Mouse (Mus musculus) c-Kit-positive CD71-positive TER-119-positive erythroid progenitor cells, embryonic 14.5 days (primary cell): Measurements from ENCODE around the gene Fndc3b.

Experiments used
- DNase-seq: peaks from one replicate; pipeline ENCODE4 v3.0.0-alpha.2; 2013; ENCODE audit warnings: low spot score

Fndc3b gene

DNA sequence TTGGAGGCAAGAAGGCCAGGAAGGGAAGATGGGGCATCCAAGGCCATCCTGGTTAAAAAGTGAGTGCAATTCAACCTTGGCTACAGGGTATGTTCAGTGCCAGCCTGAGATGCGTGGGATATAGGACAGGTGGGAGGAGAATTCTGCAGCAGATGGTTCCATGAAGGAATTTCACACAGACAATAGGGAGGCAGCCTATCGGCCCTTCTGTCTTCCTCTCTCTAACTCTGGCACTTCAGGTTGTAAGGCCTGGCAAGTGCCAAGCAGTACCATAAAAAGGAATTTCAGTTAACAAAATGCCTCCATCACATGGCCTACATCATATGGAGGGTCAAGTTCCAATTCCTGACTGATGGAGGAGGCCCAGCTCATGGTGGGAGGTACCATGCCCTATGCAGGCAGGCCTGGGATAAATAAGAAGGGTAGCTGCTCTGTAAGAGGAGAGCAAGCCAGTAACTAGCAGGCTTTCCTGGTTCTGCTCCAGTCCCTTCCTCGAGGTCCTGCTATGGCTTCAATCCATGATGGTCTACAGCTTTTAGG, 155.6 kb downstream of the Fndc3b start:
- DNase-seq: no peak

- no peak for DNase-seq
Measured at GRCm38 (mm10) chr3:27554325-27554724, 156.8 kb downstream of the Fndc3b start.

- DNase-seq: no peak
Measured at GRCm38 (mm10) chr3:27553781-27554180, 157.3 kb downstream of the Fndc3b start.

GRCm38 (mm10) chr3:27551005-27551404, 160.1 kb downstream of the Fndc3b start:
- no peak for DNase-seq

DNA sequence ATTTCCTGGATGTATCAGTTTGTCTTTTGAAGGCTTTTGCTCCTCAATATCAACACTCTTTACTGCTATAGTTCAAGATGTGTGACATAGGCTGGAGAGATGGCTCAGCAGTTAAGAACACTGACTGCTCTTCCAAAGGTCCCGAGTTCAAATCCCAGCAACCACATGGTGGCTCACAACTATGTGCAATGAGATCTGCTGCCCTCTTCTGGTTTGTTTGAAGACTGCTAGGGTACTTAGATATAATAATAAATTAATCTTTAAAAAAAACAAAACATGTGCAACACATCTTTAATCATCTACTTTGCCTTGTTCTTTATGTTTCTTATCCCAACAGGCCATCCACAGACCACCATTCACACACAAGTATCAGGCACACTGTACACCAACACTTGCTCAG, 160.7 kb downstream of the Fndc3b start:
- DNase-seq: no peak

DNA sequence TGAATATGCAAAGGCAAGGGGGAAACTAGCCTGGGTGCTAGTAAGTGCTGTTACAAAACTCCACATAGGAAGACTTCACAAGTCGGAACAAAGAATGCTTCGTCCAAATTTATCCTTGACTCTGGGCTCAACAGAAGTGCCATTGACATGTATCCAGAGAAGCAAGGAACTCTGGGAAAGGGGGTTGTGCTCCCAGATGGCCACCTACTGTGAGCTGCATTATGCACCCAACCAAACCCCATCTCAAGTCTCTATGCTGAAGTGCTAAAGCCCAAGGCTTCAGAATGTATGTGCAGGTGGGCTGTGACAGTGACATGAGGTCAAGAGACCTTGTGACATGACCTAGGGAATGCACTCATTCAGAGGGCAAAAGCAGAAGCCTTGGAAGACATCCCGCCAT, 165.5 kb downstream of the Fndc3b start:
- DNase-seq: no peak

GRCm38 (mm10) chr3:27544061-27544460, 167.0 kb downstream of the Fndc3b start:
- DNase-seq: no peak

DNA sequence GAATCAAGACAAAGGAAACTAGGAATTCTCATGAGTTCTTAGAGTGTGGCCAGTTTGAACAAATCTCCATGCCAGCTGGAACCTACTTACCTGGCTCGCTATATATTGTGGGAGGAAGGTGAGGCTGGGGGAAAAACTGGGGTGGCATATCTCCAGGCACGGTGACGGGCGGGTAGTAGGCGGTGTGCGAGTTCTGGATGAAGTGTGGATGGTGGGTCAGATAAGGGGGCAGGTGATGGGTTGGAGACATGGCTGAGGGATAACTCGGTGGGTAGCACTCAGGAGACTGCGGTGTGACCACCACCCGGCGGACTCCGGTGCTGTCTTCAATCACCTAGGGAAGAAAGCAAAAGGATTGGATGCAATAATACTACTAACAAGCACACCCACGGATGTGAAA, 169.3 kb downstream of the Fndc3b start:
- no peak for DNase-seq

DNA sequence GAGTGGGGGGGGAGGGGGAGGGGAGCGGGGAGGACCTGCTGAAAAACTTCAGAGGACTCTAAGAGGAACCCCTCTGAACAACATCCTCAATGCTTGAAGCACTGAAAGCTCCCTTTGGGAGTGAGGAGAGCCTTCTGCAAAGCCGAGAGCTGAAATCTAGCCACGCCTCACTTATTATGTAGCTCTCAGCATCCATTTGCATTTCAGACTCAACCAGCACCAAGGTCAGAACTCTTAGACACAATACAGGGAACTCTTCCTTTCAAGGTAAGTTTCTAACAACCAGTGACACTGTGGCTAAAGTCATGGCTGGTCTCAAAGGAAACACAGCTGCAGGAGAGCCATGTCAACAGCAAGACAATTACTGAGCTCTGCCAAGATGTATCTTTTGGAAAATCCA, 169.9 kb downstream of the Fndc3b start:
- DNase-seq: no peak

DNA sequence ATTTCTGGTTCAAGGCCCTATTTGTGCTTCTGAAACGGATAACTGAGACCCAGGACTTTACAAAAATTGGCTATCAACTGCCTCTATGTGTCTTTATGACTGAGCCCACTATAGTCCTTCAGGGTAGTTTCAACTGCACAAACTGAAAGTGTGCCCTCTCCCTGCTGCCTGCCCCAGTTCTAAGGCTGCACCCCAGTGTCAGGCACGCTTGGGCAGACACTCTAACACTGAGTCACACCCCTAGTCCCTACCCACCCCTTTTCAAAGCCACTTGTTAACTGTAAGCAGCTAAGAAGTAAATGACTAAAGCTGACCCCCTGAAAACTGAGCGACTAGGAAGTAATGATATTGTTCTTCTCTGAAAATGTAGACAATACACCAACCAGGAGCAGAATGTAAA, 176.9 kb downstream of the Fndc3b start:
- DNase-seq: no peak

DNA sequence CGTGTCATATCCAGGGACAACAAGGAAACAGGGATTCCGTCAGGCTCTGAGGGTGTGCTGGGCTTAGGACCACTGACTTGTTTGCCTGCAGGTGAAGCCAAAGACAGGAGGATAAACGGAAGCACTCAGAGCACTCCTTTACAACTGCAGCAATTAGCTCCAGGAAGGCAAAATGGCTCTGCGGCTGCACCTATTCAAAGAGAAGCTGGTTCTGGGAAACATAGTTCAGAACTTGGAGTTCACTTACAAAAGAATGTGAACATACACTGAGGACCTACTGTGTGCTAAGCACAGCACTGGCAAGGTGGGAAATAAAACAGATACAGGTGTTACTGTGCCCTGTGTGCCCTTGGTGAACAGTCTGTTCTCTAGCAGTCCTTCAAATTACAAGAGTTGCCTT, 177.4 kb downstream of the Fndc3b start:
- DNase-seq: no peak

DNA sequence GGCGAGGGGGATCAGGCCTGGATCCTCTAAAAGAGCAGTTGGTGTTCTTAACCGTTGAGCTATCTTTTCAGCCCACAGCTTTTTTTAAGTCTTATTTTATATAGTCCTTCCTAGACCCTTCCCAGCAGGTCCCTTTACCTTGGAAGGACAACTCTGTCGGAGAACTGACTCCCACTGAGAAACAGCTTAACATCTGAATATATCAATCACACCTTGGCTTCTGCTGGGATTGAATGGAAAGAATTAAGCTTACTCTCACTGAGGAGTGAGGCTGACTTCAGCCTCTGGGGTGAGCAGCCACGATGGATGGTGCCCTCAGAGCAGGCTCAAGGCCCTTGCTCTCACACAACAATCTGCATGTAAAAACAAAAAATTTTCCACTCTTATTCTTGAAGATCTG, 179.1 kb downstream of the Fndc3b start:
- DNase-seq: no peak

DNA sequence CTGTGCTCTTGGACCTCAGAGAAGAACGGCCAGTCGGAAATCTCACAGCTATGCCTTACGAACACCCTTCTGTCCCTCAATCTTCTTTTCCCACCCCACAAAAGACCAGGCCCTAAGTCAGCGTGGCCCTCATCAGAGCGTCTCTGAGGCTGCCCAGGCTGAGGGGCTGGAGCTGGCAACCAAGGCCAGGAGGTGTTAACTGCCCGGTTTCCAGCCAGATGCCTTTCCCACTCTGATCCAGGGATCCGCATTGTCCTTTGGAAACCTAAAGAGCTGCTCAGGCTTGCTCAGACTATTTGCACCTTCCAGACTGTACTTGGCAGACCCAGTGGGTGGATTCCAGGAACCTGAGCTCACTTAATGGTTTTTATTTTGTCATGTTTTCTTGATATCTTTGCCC, 180.7 kb downstream of the Fndc3b start:
- no peak for DNase-seq

- DNase-seq: no peak
Measured at GRCm38 (mm10) chr3:27529221-27530051, 181.7 kb downstream of the Fndc3b start.

GRCm38 (mm10) chr3:27526991-27527390, 184.1 kb downstream of the Fndc3b start:
- DNase-seq: no peak

DNA sequence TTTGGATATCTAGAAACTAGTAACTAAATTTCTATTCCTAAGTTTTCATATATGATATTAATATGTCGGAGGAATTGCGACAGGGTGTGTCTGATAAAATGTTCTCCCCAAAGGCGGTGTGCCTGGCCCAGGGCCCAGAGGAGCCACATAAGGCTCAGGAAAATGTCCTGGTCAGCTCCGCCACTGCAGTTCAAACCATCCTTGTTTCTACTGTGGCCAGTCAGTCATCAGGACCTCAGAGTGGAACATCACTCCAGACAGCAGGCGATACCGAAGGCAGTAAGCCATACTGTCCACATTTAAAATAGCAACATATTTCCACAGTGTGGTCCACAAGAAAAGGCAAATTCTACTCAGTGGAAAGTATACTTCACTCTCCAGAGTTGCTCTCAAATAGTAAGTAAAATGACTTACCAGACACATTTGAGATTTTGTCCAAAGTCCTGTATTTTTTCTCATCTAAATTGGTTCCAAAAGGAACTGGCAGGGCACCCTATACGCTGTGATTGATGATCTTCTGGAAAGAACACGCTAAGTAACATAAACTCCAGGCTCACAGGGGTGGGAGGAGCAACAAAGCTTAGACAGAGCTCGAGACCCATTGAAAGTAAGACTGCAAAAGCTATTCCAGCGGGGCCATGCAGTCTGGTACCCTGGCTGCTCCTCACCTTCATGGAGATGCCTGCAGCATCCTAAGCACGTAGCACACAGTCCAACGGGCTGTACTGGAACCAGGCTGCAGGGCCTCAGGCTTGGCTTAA, 187.8 kb downstream of the Fndc3b start:
- no peak for DNase-seq

- no peak for DNase-seq
Measured at GRCm38 (mm10) chr3:27520391-27520790, 190.7 kb downstream of the Fndc3b start.

GRCm38 (mm10) chr3:27519481-27519880, 191.6 kb downstream of the Fndc3b start:
- no peak for DNase-seq

GRCm38 (mm10) chr3:27518935-27519334, 192.2 kb downstream of the Fndc3b start:
- no peak for DNase-seq

DNA sequence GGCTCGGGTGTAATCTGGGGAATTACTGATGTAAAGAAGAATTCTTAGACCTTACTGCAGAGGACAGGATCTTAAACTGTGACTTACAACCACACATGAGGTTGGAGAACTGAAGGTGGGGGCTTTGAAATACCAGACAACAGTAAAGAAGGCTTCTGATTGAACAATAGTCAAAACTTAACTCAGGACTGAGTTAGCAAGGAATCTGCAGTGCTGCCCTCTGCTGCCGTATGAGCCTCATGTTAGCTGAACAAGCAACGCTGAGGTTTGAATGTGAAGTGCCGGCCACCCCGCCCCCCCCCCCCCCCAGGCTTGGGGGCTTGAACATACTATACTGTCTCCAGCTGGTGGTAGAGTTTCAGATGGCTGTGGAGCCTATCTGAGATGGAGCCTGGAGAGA, 194.6 kb downstream of the Fndc3b start:
- DNase-seq: no peak

DNA sequence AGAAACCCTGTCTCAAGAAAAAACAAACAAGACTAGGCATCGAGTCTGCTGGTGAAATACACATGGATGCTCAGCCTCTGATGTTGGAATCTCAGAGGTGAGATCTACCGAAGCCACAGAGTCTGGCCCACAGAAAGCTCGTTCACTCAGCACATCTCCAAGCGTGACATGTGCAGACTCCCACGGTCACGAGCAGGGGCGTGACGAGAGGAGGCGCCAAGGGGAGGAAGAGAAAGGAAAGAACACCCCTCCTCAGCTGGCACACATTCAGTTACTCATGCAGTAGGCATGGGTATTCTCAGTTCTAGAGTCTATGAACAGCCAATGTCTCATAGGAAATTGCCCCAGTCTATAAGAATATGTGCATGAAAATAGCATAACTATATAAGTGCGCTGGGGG, 199.3 kb downstream of the Fndc3b start:
- no peak for DNase-seq

- DNase-seq: no peak
Measured at GRCm38 (mm10) chr3:27506886-27507285, 204.2 kb downstream of the Fndc3b start.

- no peak for DNase-seq
Measured at GRCm38 (mm10) chr3:27505582-27505981, 205.5 kb downstream of the Fndc3b start.
